Mouse (Mus musculus): ENCODE results near the gene Myom3. TPM values are rescaled to one million over a fixed set of nuclear protein-coding genes. Genes with fewer than 3 reads are reported as not detected.

The Myom3 gene
- polyA plus RNA-seq, 1 experiment from 2014 or later: 0.50 TPM

DNA sequence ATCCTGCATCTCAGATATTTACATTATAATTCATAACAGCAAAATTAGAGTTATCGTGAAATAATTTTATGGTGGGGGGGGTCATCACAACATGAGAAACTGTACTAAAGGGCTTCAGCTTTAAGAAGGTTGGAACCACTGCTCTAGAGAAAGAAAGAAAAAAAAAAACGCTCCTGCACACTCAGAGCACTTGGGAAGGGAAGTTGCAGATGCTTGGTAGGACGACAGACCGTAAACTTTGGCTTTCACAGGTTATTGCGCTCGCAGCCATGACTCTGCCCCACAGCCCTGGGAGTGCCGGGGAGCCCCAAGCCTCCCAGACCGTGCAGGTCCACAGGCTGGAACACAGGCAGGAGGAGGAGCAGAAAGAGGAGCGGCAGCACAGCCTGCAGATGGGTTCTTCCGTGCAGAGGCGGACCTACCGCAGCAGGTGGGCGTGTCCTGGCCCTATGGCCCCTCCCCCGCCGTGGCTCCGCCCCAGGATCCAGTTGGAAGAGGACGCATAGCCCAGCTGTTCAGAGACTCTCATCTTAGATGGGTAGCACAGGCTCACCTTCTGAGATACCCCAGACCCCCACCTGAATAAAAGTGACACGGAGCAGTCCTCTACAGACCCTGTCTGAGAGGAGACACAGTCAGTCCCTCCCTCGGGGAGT lies 2.9 kb downstream of the Myom3 start:
- peak; percentile 78 for ATAC-seq (ENCODE audit: borderline replicate concordance, extremely low read depth, low FRiP score, low TSS enrichment)
- H3K4me3 ChIP-seq: peak overlapping the region; percentile 35
- 0 out of 2 replicates have a peak, but pooled peaks cover 3% of the 10 kb centered on the region for H3K27me3 ChIP-seq
- 8% methylated on average over 19 of the region's 19 CpGs for WGBS
- no peak overlapping the region for H3K9ac ChIP-seq
- H3K4me2 ChIP-seq: peak overlapping the region; percentile 55
- H3K27ac ChIP-seq: no peak overlapping the region
- H3K4me1 ChIP-seq: no peaks in the 10 kb centered on the region
- no peaks in the 10 kb centered on the region for H3K9me3 ChIP-seq
- H3K36me3 ChIP-seq: no peaks in the 10 kb centered on the region

DNA sequence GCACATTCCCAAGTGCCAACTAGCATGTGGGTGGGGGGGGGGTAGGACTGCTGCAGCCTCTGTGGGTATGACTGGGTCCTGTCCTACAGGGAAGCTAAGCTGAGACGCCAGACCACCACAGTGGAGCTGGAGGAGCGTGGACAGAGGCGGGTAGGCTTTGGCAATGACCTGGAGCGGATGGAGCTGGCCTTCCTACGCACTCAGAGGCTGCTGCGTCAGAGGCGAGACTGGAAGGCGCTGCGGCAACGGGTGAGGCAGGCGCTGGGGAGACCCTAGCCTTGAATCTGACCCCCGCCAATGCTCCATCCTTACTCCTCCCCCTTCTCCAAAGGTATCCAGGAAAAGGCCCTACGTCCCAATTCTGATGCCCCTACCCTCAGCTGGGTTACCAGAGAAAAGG lies 5.2 kb downstream of the Myom3 start:
- H3K4me2 ChIP-seq: no peak overlapping the region
- 87% methylated on average over 13 of the region's 13 CpGs for WGBS
- H3K36me3 ChIP-seq: no peaks in the 10 kb centered on the region
- H3K9ac ChIP-seq: no peak overlapping the region
- ATAC-seq (ENCODE audit: borderline replicate concordance, extremely low read depth, low FRiP score, low TSS enrichment): no peak
- no peaks in the 10 kb centered on the region for H3K9me3 ChIP-seq
- no peak overlapping the region for H3K27ac ChIP-seq
- no peak overlapping the region for H3K4me3 ChIP-seq
- no peaks in the 10 kb centered on the region for H3K4me1 ChIP-seq
- no peaks in the 10 kb centered on the region for H3K27me3 ChIP-seq

DNA sequence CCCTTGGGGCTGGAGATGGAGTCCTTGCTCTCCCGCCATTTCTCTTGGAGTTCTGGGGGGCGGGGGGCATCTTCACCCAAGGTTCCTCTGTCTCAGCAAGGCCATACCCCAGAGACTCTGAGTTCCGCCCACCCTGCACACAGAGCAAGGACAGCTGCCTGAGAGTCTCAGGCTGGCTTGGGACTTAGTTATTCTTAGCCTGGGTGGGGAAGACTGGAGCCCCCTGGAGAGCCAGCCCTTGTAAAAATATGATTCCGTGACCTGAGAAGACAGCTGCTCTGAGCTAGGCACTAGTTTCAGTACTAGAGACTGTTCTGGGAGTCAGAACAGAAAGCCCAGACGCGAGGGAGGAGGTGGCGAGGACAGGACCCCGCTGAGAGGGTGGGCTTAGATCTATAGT lies 6.2 kb downstream of the Myom3 start:
- H3K4me2 ChIP-seq: no peak overlapping the region
- no peaks in the 10 kb centered on the region for H3K27me3 ChIP-seq
- H3K36me3 ChIP-seq: no peaks in the 10 kb centered on the region
- 81% methylated on average over 8 of the region's 8 CpGs for WGBS
- H3K4me3 ChIP-seq: no peak overlapping the region
- H3K4me1 ChIP-seq: no peaks in the 10 kb centered on the region
- ATAC-seq (ENCODE audit: borderline replicate concordance, extremely low read depth, low FRiP score, low TSS enrichment): no peak
- H3K27ac ChIP-seq: no peak overlapping the region
- H3K9me3 ChIP-seq: no peaks in the 10 kb centered on the region
- no peak overlapping the region for H3K9ac ChIP-seq

DNA sequence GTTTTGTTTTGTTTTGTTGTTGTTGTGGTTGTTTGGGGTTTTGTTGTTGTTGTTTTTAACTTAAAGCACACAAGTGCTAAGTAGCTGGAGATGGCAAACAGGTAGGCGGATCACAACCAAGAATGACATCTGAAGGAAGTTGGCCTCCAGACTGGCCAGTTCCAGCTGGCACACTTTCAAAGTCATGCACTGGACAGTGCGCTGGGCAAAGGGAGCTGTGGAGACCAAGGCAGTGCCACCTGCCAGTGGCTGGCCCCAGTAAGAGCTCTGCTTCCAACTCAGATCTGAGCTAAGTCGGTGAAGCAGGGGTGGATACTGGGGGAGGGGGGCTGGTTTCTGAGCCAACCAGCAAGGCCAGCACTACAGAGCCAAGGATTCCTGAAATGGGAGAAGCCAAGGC lies 7.5 kb downstream of the Myom3 start:
- no peaks in the 10 kb centered on the region for H3K9me3 ChIP-seq
- H3K4me3 ChIP-seq: no peak overlapping the region
- H3K4me2 ChIP-seq: no peak overlapping the region
- no peak overlapping the region for H3K9ac ChIP-seq
- no peaks in the 10 kb centered on the region for H3K4me1 ChIP-seq
- no peak for ATAC-seq (ENCODE audit: borderline replicate concordance, extremely low read depth, low FRiP score, low TSS enrichment)
- H3K27ac ChIP-seq: no peak overlapping the region
- H3K27me3 ChIP-seq: no peaks in the 10 kb centered on the region
- WGBS: 71% methylated on average over 3 of the region's 3 CpGs
- no peaks in the 10 kb centered on the region for H3K36me3 ChIP-seq

DNA sequence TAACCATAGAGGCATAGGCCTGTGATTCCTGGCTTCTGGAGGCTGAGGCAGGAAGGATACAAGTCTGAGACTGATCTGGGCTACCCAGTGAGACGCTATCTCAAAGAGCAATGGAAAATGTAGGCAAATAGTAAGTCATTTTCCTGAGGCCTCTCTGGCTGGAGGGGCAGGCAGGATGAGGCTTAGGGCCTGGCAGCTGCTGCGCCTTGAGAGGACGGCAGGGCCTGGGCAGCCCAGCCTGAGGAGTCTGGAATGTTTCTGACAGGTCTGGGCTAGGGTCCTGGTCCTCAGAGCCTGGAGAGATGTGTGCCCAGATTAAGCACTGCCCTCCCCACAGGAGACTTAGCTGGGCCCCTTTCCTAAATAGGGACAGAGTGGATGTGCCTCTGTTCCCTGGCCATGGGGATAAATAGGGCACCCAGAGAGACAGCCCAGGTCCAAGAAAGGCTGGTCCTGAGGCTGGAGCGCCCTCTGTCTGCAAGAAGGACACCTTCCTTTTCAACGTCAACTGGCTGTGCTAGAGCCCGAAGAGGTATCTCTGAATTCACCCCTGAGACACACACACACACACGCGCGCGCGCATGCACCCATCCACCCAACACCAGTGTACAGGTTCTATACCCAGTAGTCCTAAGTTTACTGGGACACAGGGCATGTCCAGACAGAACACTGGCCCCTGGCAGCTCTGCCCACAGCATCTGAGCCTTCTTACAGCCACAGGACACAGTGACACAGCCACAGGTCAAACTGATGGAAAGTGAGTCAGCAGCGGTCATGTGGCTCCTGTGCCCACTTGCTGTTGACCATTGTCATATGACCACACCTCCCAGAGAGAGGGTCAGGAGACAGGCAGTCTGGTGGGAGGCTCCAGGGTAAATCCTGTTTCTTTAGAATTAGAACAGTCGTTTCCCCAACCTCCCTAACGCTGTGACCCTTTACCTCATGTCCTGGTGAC lies 9.3 kb downstream of the Myom3 start:
- no peaks in the 10 kb centered on the region for H3K36me3 ChIP-seq
- WGBS: 60% methylated on average over 14 of the region's 14 CpGs
- no peak overlapping the region for H3K4me3 ChIP-seq
- no peaks in the 10 kb centered on the region for H3K9me3 ChIP-seq
- no peaks in the 10 kb centered on the region; the same call in 1 of the 2 replicates for H3K27me3 ChIP-seq
- no peaks in the 10 kb centered on the region for H3K4me1 ChIP-seq
- H3K27ac ChIP-seq: no peak overlapping the region
- no peak; the same call in 1 of the 2 replicates for ATAC-seq (ENCODE audit: borderline replicate concordance, extremely low read depth, low FRiP score, low TSS enrichment)
- H3K4me2 ChIP-seq: no peak overlapping the region
- no peak overlapping the region for H3K9ac ChIP-seq

DNA sequence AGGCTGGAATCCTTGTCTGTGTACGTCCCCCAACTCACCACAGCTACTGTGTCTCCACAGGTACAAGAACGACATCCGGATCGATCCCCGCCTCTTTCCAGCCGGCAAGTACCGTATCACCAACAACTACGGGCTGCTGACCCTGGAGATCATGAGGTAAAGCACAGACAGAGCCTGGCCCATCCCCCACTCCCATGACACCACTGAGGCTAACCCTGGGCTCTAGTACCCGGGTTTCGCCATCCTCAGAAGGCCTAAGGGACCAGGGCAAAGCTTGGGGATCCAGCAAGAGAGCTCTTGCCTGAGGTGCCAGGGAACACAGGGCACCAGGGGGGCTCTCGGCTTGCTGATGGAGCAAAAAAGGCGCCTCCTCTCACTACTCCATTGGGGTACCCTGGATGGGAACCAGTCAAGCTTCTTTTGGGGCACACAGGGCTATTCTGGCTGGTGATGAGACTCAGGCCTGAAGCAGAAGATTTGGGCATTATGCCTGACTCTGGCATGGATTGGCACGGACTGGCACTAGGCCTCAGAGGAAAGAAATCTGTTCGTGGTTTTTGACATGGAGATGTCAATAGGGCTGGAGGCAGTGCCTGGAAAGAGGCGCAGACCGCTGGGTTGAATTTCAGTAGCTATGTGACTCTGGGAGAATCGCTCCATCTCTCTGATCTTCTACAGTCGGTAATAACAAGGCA lies 11.2 kb downstream of the Myom3 start:
- no peak overlapping the region for H3K27ac ChIP-seq
- no peak for ATAC-seq (ENCODE audit: borderline replicate concordance, extremely low read depth, low FRiP score, low TSS enrichment)
- no peaks in the 10 kb centered on the region for H3K36me3 ChIP-seq
- no peak overlapping the region for H3K4me2 ChIP-seq
- H3K4me1 ChIP-seq: no peaks in the 10 kb centered on the region
- H3K4me3 ChIP-seq: no peak overlapping the region
- H3K27me3 ChIP-seq: no peaks in the 10 kb centered on the region; the same call in 1 of the 2 replicates
- H3K9ac ChIP-seq: no peak overlapping the region
- WGBS: 80% methylated on average over 18 of the region's 18 CpGs
- no peaks in the 10 kb centered on the region for H3K9me3 ChIP-seq

DNA sequence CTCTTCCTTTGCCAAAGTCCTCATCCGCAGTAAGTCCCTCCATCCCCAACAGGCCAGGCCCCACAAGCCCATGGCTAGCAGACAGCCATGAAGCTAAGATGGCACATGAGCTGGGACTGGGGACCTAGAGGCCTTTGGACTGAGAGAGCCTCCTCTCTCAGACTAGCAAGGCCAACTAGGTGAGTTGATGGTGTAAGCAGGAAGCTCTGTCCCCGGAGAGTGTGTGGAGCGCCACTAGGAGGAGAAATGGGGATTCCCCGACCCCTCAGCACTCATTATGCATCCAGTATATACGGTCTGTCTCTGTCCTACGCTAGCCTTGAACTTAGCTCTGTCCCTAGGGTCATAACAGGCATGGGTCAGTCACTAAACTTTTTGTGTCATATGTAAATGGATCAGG lies 12.1 kb downstream of the Myom3 start:
- H3K4me1 ChIP-seq: no peaks in the 10 kb centered on the region
- no peak for ATAC-seq (ENCODE audit: borderline replicate concordance, extremely low read depth, low FRiP score, low TSS enrichment)
- no peak overlapping the region for H3K9ac ChIP-seq
- no peak overlapping the region for H3K4me3 ChIP-seq
- no peak overlapping the region for H3K27ac ChIP-seq
- no peaks in the 10 kb centered on the region for H3K9me3 ChIP-seq
- H3K27me3 ChIP-seq: no peaks in the 10 kb centered on the region; the same call in 1 of the 2 replicates
- H3K36me3 ChIP-seq: no peaks in the 10 kb centered on the region
- WGBS: 72% methylated on average over 6 of the region's 6 CpGs
- no peak overlapping the region for H3K4me2 ChIP-seq

DNA sequence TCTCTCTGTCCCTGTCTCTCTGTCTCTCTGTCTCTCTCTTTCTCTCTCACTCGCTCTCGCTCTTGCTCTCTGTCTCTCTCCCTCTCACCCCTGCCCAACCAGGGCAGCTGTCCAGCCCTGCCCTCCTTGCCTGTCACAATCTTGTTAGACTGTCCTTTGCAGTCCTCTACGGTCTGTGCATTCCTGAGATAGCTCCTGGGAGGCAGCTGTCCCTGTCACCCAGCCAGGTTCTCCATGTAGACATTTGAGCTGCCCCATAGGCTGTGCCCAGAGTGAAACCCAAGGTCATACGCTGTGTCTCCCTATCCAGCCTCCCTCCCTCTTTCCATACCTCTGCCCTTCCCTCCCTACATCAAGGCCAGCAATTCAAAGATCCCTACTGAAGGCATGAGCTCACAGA lies 13.2 kb downstream of the Myom3 start:
- no peak overlapping the region for H3K4me3 ChIP-seq
- no peaks in the 10 kb centered on the region for H3K9me3 ChIP-seq
- no peak for ATAC-seq (ENCODE audit: borderline replicate concordance, extremely low read depth, low FRiP score, low TSS enrichment)
- no peak overlapping the region for H3K4me2 ChIP-seq
- no peak overlapping the region for H3K9ac ChIP-seq
- H3K27ac ChIP-seq: no peak overlapping the region
- H3K4me1 ChIP-seq: no peaks in the 10 kb centered on the region
- H3K27me3 ChIP-seq: no peaks in the 10 kb centered on the region; the same call in 1 of the 2 replicates
- 56% methylated on average over 4 of the region's 4 CpGs for WGBS
- H3K36me3 ChIP-seq: no peaks in the 10 kb centered on the region

DNA sequence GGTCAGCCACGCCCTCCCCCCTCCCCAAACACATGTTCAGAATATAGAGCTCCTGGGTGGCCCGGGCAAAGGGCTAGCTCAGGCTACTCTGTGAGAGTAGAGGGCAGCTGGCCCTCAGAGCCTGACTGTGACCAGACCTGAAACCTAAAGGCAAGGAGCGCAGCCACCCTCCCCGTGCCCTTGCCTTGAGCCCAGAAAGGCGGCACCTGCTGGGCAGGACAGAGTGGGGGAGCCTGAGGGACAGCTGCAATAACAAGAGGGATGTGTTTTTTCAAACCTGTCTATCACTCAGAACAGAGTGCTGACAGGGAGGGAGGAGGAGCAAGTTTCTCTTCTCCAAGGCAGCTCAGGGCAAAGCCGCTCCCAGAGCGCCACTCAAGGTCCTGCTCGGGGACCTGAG lies 15.0 kb downstream of the Myom3 start:
- H3K36me3 ChIP-seq: no peaks in the 10 kb centered on the region
- H3K27ac ChIP-seq: no peak overlapping the region
- no peak for ATAC-seq (ENCODE audit: borderline replicate concordance, extremely low read depth, low FRiP score, low TSS enrichment)
- no peak overlapping the region for H3K9ac ChIP-seq
- WGBS: 49% methylated on average over 8 of the region's 8 CpGs
- no peak overlapping the region for H3K4me2 ChIP-seq
- H3K27me3 ChIP-seq: no peaks in the 10 kb centered on the region; the same call in 1 of the 2 replicates
- no peaks in the 10 kb centered on the region for H3K4me1 ChIP-seq
- H3K4me3 ChIP-seq: no peak overlapping the region
- H3K9me3 ChIP-seq: no peaks in the 10 kb centered on the region

DNA sequence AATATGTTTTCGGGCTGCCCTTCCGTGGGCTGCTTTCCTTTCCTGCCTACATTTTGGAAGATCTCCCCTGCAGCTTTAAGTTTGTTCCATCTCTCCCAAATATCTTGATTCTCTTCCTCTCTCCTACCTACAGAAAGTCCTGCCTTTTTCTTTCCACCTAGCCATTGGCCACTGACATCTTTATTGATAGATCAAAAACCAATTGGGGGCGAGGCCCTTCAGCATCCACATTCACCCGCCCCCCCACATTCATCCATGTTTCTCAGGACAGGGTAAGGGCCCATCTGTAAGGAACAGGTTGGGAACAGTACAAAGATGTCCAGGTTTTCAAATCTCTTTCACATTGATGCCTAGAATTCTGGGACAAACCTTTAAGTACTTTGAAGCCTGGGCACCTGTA lies 17.3 kb downstream of the Myom3 start:
- Histone ChIP-seq H3K27me3 (no peaks in the 10 kb centered on the region; the same call in 1 of the 2 replicates), H3K27ac (no peak overlapping the region), H3K4me1 (no peaks in the 10 kb centered on the region), H3K4me3 (no peak overlapping the region), H3K9me3 (no peaks in the 10 kb centered on the region), H3K36me3 (no peaks in the 10 kb centered on the region), H3K4me2 (no peak overlapping the region), H3K9ac (no peak overlapping the region)
- ATAC-seq (ENCODE audit: borderline replicate concordance, extremely low read depth, low FRiP score, low TSS enrichment): no peak
- WGBS: 81% methylated on average over 4 of the region's 4 CpGs

DNA sequence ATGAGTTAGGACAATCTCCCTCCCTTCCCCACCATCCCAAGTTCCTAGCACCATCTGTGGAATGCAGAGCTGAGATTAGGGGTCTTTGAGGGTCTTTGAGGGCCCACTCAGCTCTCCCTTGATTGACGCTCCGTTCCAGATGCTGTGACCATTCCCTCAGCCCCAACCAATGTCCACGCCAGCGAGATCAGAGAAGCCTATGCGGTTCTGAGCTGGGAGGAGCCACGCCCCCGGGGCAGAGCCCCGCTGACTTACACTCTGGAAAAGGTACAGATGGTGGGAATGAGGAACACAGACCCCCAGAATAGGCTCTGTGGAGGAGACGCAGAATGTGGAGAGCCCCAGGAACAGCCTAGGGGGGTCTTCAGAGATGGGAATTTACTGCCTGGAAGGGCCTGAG lies 20.1 kb downstream of the Myom3 start:
- Histone ChIP-seq H3K4me3 (no peak overlapping the region), H3K4me1 (no peaks in the 10 kb centered on the region), H3K27ac (no peak overlapping the region), H3K4me2 (no peak overlapping the region), H3K9ac (no peak overlapping the region), H3K36me3 (no peaks in the 10 kb centered on the region), H3K27me3 (no peaks in the 10 kb centered on the region), H3K9me3 (no peaks in the 10 kb centered on the region)
- 58% methylated on average over 9 of the region's 9 CpGs for WGBS
- no peak for ATAC-seq (ENCODE audit: borderline replicate concordance, extremely low read depth, low FRiP score, low TSS enrichment)

DNA sequence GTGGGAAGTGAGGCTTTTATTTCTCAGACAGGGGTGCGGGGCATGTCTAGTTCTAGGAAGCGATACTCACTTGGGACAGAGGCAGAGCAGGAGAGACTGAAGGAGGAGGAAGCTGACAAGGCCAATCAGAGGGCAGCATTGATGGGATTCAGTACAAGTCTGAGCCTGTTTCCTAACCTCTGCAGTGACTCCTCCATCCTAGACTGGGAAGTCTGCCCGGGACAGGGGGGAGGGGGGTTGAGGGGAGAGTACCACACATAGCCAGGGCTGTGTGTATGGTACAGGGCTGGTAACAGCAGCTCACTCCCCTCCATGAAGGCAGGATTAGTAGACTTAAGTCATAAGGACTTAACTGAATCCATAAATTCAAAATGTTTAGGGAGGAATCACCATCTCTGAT lies 20.7 kb downstream of the Myom3 start:
- H3K27me3 ChIP-seq: no peaks in the 10 kb centered on the region
- no peaks in the 10 kb centered on the region for H3K4me1 ChIP-seq
- 52% methylated on average over 3 of the region's 3 CpGs for WGBS
- no peak overlapping the region for H3K27ac ChIP-seq
- H3K4me3 ChIP-seq: no peak overlapping the region
- H3K9ac ChIP-seq: no peak overlapping the region
- no peak overlapping the region for H3K4me2 ChIP-seq
- H3K9me3 ChIP-seq: no peaks in the 10 kb centered on the region
- no peak for ATAC-seq (ENCODE audit: borderline replicate concordance, extremely low read depth, low FRiP score, low TSS enrichment)
- H3K36me3 ChIP-seq: no peaks in the 10 kb centered on the region

Measured in lung, embryonic 15.5 days (tissue).